Mouse (Mus musculus): ENCODE measurements around the gene Meltf. TPM values are rescaled to one million over a fixed set of nuclear protein-coding genes. Genes with fewer than 3 reads are reported as not detected.

Meltf gene
- total and polyA plus RNA-seq, 3 experiments: 0.23 TPM; not detected in 2

DNA sequence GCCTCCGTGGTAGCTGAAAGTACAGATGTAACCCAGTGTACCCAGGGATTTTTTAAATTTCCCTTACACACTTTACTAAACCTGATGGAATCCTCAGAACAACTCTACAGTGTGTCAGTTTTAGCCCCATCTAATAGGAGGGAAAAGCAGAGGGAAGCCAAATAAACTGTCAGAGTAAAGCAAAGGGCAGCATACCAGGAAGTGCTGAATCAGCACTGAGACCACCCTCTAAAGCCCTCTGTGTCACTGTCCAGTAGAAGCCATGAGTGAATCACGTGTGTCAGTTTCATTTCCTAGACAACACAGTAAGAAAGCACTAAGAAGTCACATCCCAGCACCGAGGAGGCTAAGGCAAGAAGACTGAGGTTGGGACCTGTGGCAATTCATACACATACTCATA, 41.2 kb upstream of the Meltf start:
- Histone ChIP-seq H3K36me3 (ENCODE audit: control insufficient read depth, insufficient read depth, low read length) (no peaks in the 10 kb centered on the region; the same call in none of the 2 replicates), H3K4me3 (no peak overlapping the region), H3K9ac (ENCODE audit: low read depth, low read length) (no peak overlapping the region), H3K4me1 (ENCODE audit: control insufficient read depth, insufficient read depth, low read length) (peaks cover 1% of the 10 kb centered on the region), H3K79me2 (replicated peaks; ENCODE audit: control insufficient read depth, insufficient read depth, low read length) (no peaks in the 10 kb centered on the region), H3K27ac (no peak overlapping the region), H3K27me3 (ENCODE audit: control insufficient read depth, insufficient read depth, low read length) (no peaks in the 10 kb centered on the region)
- no peak for TF ChIP-seq CTCF (IDR thresholded peaks at IDR 0.05)
- TF ChIP-seq POLR2A (IDR thresholded peaks at IDR 0.05; ENCODE audit: insufficient read depth, low read depth, low read length): no peak
- TF ChIP-seq EP300 (IDR thresholded peaks at IDR 0.05; ENCODE audit: insufficient read depth, low read depth, low read length): no peak
- intact Hi-C loops (cut with DNase I): no loop called here
- DNase-seq: no peak
- 76% methylated on average over 3 of the region's 3 CpGs for WGBS

DNA sequence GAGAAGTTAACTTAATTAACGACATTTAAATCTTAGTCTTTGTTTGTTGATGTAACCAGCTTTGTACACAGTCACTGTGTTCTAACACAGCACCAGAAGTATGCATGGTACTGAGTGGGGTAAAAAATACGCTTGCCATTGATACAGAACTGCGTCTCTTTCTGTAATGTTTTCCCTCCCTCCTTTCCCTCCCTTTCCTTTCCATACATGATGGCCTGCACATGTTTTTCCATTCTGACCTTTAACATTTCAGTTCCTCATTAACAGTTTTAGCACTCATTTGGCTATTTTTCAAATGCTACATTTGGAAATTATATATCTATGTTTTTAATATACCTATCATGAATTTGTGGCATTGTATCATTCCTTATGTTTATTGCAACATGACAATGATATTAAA, 34.4 kb upstream of the Meltf start:
- Histone ChIP-seq H3K4me3 (no peak overlapping the region), H3K4me1 (ENCODE audit: control insufficient read depth, insufficient read depth, low read length) (no peaks in the 10 kb centered on the region), H3K27me3 (ENCODE audit: control insufficient read depth, insufficient read depth, low read length) (no peaks in the 10 kb centered on the region), H3K79me2 (replicated peaks; ENCODE audit: control insufficient read depth, insufficient read depth, low read length) (no peaks in the 10 kb centered on the region), H3K27ac (no peak overlapping the region), H3K9ac (ENCODE audit: low read depth, low read length) (no peak overlapping the region), H3K36me3 (ENCODE audit: control insufficient read depth, insufficient read depth, low read length) (no peaks in the 10 kb centered on the region)
- TF ChIP-seq CTCF (IDR thresholded peaks at IDR 0.05) (no peak), POLR2A (IDR thresholded peaks at IDR 0.05; ENCODE audit: insufficient read depth, low read depth, low read length) (no peak), EP300 (IDR thresholded peaks at IDR 0.05; ENCODE audit: insufficient read depth, low read depth, low read length) (no peak)
- WGBS: 85% methylated on average over 3 of the region's 3 CpGs
- intact Hi-C loops (cut with DNase I): no loop called here
- no peak for DNase-seq

DNA sequence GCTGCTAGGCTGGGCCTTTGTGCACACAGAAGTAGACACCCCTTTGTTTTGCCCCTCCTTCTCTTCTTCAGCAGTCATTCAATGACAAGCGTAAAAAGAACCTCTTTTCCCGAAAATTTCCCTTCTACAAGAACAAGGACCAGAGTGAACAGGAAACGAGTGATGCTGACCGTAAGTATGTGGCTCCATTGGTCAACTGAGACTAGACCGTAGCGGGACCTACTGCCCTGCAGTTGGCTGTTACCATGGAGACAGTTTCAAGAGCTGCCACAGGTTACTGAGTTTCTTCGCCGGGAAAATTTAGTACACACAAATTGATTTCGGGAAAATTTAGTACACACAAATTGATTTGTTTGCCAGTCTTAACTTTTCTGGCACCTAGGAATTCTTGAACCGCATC, 31.8 kb upstream of the Meltf start:
- no peaks in the 10 kb centered on the region for H3K4me1 ChIP-seq (ENCODE audit: control insufficient read depth, insufficient read depth, low read length)
- DNase-seq: no peak
- no peaks in the 10 kb centered on the region for H3K36me3 ChIP-seq (ENCODE audit: control insufficient read depth, insufficient read depth, low read length)
- H3K27me3 ChIP-seq (ENCODE audit: control insufficient read depth, insufficient read depth, low read length): no peaks in the 10 kb centered on the region
- no peaks in the 10 kb centered on the region for H3K79me2 ChIP-seq (replicated peaks; ENCODE audit: control insufficient read depth, insufficient read depth, low read length)
- no peak overlapping the region for H3K4me3 ChIP-seq
- H3K9ac ChIP-seq (ENCODE audit: low read depth, low read length): no peak overlapping the region
- TF ChIP-seq EP300 (IDR thresholded peaks at IDR 0.05; ENCODE audit: insufficient read depth, low read depth, low read length) (no peak), CTCF (IDR thresholded peaks at IDR 0.05) (no peak), POLR2A (IDR thresholded peaks at IDR 0.05; ENCODE audit: insufficient read depth, low read depth, low read length) (no peak)
- 90% methylated on average over 10 of the region's 10 CpGs for WGBS
- intact Hi-C loops (cut with DNase I): no loop called here
- H3K27ac ChIP-seq: no peak overlapping the region

DNA sequence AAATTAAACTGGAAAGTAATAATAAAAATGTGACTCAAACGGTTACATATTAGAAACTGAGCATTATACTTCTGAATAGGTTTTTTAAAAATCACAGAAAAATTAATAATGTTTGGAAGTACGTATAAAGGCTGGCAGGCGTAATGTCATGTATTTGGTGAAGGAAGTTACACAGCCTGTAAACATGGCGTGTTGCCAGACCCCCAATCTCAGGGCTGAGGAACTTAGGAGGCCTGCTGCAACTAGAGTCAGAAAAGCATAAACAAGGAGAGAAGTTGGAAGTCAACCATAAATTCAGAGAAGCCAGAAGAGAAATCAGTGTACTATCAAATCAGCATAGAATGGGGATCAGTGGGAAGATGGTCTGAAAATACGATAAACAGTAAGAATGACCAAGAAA, 14.7 kb upstream of the Meltf start:
- Histone ChIP-seq H3K27ac (no peak overlapping the region), H3K4me3 (no peak overlapping the region), H3K79me2 (replicated peaks; ENCODE audit: control insufficient read depth, insufficient read depth, low read length) (no peaks in the 10 kb centered on the region), H3K4me1 (ENCODE audit: control insufficient read depth, insufficient read depth, low read length) (no peaks in the 10 kb centered on the region), H3K27me3 (ENCODE audit: control insufficient read depth, insufficient read depth, low read length) (no peaks in the 10 kb centered on the region), H3K36me3 (ENCODE audit: control insufficient read depth, insufficient read depth, low read length) (no peaks in the 10 kb centered on the region), H3K9ac (ENCODE audit: low read depth, low read length) (no peak overlapping the region)
- intact Hi-C loops (cut with DNase I): no loop called here
- TF ChIP-seq POLR2A (IDR thresholded peaks at IDR 0.05; ENCODE audit: insufficient read depth, low read depth, low read length): no peak
- TF ChIP-seq CTCF (IDR thresholded peaks at IDR 0.05): no peak
- 83% methylated on average over 5 of the region's 5 CpGs for WGBS
- no peak for DNase-seq

- no peak for DNase-seq
- H3K4me1 ChIP-seq (ENCODE audit: control insufficient read depth, insufficient read depth, low read length): no peaks in the 10 kb centered on the region
- H3K4me3 ChIP-seq: no peak overlapping the region
- no peak for TF ChIP-seq CTCF (IDR thresholded peaks at IDR 0.05)
- TF ChIP-seq EP300 (IDR thresholded peaks at IDR 0.05; ENCODE audit: insufficient read depth, low read depth, low read length): no peak
- TF ChIP-seq POLR2A (IDR thresholded peaks at IDR 0.05; ENCODE audit: insufficient read depth, low read depth, low read length): no peak
- no peaks in the 10 kb centered on the region for H3K79me2 ChIP-seq (replicated peaks; ENCODE audit: control insufficient read depth, insufficient read depth, low read length)
- H3K27me3 ChIP-seq (ENCODE audit: control insufficient read depth, insufficient read depth, low read length): no peaks in the 10 kb centered on the region
- no peaks in the 10 kb centered on the region for H3K36me3 ChIP-seq (ENCODE audit: control insufficient read depth, insufficient read depth, low read length)
- intact Hi-C loops (cut with DNase I): no loop called here
- WGBS: 73% methylated on average over 3 of the region's 3 CpGs
- no peak overlapping the region for H3K9ac ChIP-seq (ENCODE audit: low read depth, low read length)
- no peak overlapping the region for H3K27ac ChIP-seq
Observed at GRCm38 (mm10) chr16:31865242-31865641, 13.4 kb upstream of the Meltf start.

DNA sequence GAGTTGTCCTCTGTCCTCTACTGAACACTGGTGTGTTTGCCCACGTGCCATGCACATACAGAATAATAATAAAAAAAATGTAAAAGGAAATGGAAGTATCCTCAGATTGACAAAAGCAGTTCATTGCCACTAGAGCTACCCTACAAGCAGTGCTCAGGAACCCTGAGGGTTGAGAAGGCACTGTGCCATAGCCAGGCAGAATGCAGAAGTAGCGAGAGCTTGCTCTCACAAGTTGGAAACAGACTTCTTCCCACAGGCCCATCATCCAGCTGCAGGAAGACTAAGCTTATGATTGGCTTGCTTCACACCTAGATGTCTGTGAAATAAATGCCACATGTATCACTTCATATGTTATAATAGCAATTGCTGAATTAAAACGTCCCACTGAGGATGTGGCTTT, 11.7 kb upstream of the Meltf start:
- Histone ChIP-seq H3K79me2 (replicated peaks; ENCODE audit: control insufficient read depth, insufficient read depth, low read length) (no peaks in the 10 kb centered on the region), H3K9ac (ENCODE audit: low read depth, low read length) (no peak overlapping the region), H3K27ac (no peak overlapping the region), H3K27me3 (ENCODE audit: control insufficient read depth, insufficient read depth, low read length) (no peaks in the 10 kb centered on the region), H3K36me3 (ENCODE audit: control insufficient read depth, insufficient read depth, low read length) (no peaks in the 10 kb centered on the region), H3K4me3 (no peak overlapping the region), H3K4me1 (ENCODE audit: control insufficient read depth, insufficient read depth, low read length) (no peaks in the 10 kb centered on the region)
- intact Hi-C loops (cut with DNase I): no loop called here
- no peak for DNase-seq
- no peak for TF ChIP-seq POLR2A (IDR thresholded peaks at IDR 0.05; ENCODE audit: insufficient read depth, low read depth, low read length)
- no peak for TF ChIP-seq CTCF (IDR thresholded peaks at IDR 0.05)
- no peak for TF ChIP-seq EP300 (IDR thresholded peaks at IDR 0.05; ENCODE audit: insufficient read depth, low read depth, low read length)
- 85% methylated on average over 3 of the region's 3 CpGs for WGBS

All from heart, adult 2 months (tissue).